In genomic region chr3:79586804-79587203, GRCm38 (mm10) we compare ENCODE assay signal across 8 mouse cellular contexts. TPM values are rescaled to one million over a fixed set of nuclear protein-coding genes. Genes with fewer than 3 reads are reported as not detected.
DNase-seq lines count a peak whose midpoint lies in the region; ATAC-seq lines count a peak whose summit lies in the region.

No protein-coding gene starts in this region.

- H3K4me2 ChIP-seq in intestine, embryonic 14.5 days (ENCODE audit: low read length), result no peak overlapping the region

- no peak overlapping the region for H3K9ac ChIP-seq in intestine, embryonic 14.5 days (ENCODE audit: low read length)

- no peaks in the 10 kb centered on the region for H3K4me1 ChIP-seq in intestine, embryonic 14.5 days (replicated peaks; ENCODE audit: control insufficient read depth, insufficient read depth, low read length)

- 5% methylated on average over 6 of the region's 6 CpGs for WGBS in intestine, embryonic 14.5 days

- H3K36me3 ChIP-seq in intestine, embryonic 14.5 days (ENCODE audit: control insufficient read depth, insufficient read depth, low read length), result no peaks in the 10 kb centered on the region

- intact Hi-C loops in left cerebral cortex, postnatal 10 days (cut with DNase I), result loop anchor here (2.0 to 5.0 kb wide), 3 partner anchors 85 to 382 kb away; no protein-coding TSS in a partner anchor

- no peak overlapping the region for H3K27ac ChIP-seq in intestine, embryonic 14.5 days (ENCODE audit: low read depth)

- DNase-seq in adrenal gland, adult (ENCODE audit: inconsistent age in 2 of 2, low spot score in 1 of 2), result peak; percentile 85 to 96
- DNase-seq in embryo, embryonic 10.5 days (ENCODE audit: low spot score), result peak; percentile 96
- DNase-seq in gastrocnemius, postnatal 25 days, result peak; percentile 72
- DNase-seq in intestine, embryonic 14.5 days (ENCODE audit: low spot score), result peak; percentile 96
- DNase-seq in left cerebral cortex, postnatal 10 days (ENCODE audit: extremely low spot score in 1 of 2, low spot score in 2 of 2), result peak; percentile 89 to 91
- peak; percentile 95 for DNase-seq in mesoderm, embryonic 11.5 days (ENCODE audit: low read depth, low spot score)
- peak; percentile 86 for DNase-seq in right cerebral cortex, postnatal 25 days
- DNase-seq in urinary bladder, postnatal 36 days (ENCODE audit: low spot score in 2 of 2), result peak; percentile 78 to 87

- no peaks in the 10 kb centered on the region for H3K9me3 ChIP-seq in intestine, embryonic 14.5 days (ENCODE audit: control insufficient read depth, low read length)

- no peaks in the 10 kb centered on the region for H3K27me3 ChIP-seq in intestine, embryonic 14.5 days (replicated peaks; ENCODE audit: control insufficient read depth, insufficient read depth, low read length)

- ATAC-seq in intestine, embryonic 14.5 days (replicated peaks; ENCODE audit: low FRiP score, low TSS enrichment, low read depth), result peak; percentile 67

- H3K4me3 ChIP-seq in intestine, embryonic 14.5 days (ENCODE audit: low read depth, low read length), result no peak overlapping the region

RNA-seq across cellular contexts. Expression of gene Ppid, which starts 4.3 kb away (rescaled TPM):
- 10 to 100 TPM; 34.6 to 42.5 TPM for total RNA-seq in gastrocnemius, postnatal 25 days (2021)
- 162 and 179 TPM in 2 replicates for polyA plus RNA-seq in intestine, embryonic 14.5 days (2014; fragmentation: Nextera tagmentation; extraction: Ambion mirVana)
- total RNA-seq in left cerebral cortex, postnatal 10 days (2021), result 10 to 100 TPM; 66.0 to 68.2 TPM

RNA-seq across cellular contexts. Expression of gene Fnip2, which starts 19.2 kb away (rescaled TPM):
- 1 to 10 TPM; 3.9 to 4.4 TPM for total RNA-seq in gastrocnemius, postnatal 25 days (2021)
- 4.0 and 5.9 TPM in 2 replicates for polyA plus RNA-seq in intestine, embryonic 14.5 days (2014; fragmentation: Nextera tagmentation; extraction: Ambion mirVana)
- total RNA-seq in left cerebral cortex, postnatal 10 days (2021), result 10 to 100 TPM; 21.6 to 23.1 TPM

RNA-seq across cellular contexts. Expression of gene 4930579G24Rik, which starts 42.1 kb away (rescaled TPM):
- total RNA-seq in gastrocnemius, postnatal 25 days (2021), result 1 to 10 TPM; 1.2 to 1.4 TPM
- 25.6 and 27.3 TPM in 2 replicates for polyA plus RNA-seq in intestine, embryonic 14.5 days (2014; fragmentation: Nextera tagmentation; extraction: Ambion mirVana)
- 1 to 10 TPM; 1.5 to 1.8 TPM for total RNA-seq in left cerebral cortex, postnatal 10 days (2021)

RNA-seq across cellular contexts. Expression of gene Etfdh, which starts 42.5 kb away (rescaled TPM):
- total RNA-seq in gastrocnemius, postnatal 25 days (2021), result 100 to 1,000 TPM; 106 to 115 TPM
- polyA plus RNA-seq in intestine, embryonic 14.5 days (2014; fragmentation: Nextera tagmentation; extraction: Ambion mirVana), result 60.8 and 64.8 TPM in 2 replicates
- total RNA-seq in left cerebral cortex, postnatal 10 days (2021), result 10 to 100 TPM; 26.0 to 27.3 TPM

Comparison
In these comparisons a context has a peak if more than half of its experiments do, and no peak if none do; other contexts are left out.
1. RNA of gene Fnip2, which starts 19.2 kb away (total RNA-seq): 21.6 to 23.1 TPM in left cerebral cortex, postnatal 10 days; 3.9 to 4.4 TPM in gastrocnemius, postnatal 25 days; every median in the first group is over 4 times any median in the second.
2. Peak in every context shown above with its lines, with median percentiles within 50 percentile points of each other: DNase-seq.